Mouse (Mus musculus) heart, embryonic 13.5 days (tissue): ENCODE data around the gene Spns3. TPM values are rescaled to one million over a fixed set of nuclear protein-coding genes. Genes with fewer than 3 reads are reported as not detected.
"Not testable (repeated sequence)": the region's sequence is repeated elsewhere in the genome, so short reads cannot be mapped to it uniquely, and the experiment has no call there.

Experiments
- ATAC-seq: fragments of 200-750 bp; cut with Nextera tagmentation; 2 replicates; pipeline ENCODE4 v1.8.0; 2017; ENCODE audit warnings: moderate TSS enrichment; ENCODE audit not compliant: insufficient number of reproducible peaks, low FRiP score, low TSS enrichment; ENCODE audit errors: extremely low read depth
- H3K27ac ChIP-seq: fragments of 300-500 bp; sonication (generic); replicated peaks from 2 replicates; pipeline ENCODE4 v1.5.1; 2015; ENCODE audit warnings: moderate library complexity, mild to moderate bottlenecking, inconsistent platforms
- H3K27me3 ChIP-seq: fragments of 300-500 bp; sonication (generic); replicated peaks from 2 replicates; pipeline ENCODE4 v1.6.1; 2015; ENCODE audit warnings: mild to moderate bottlenecking, inconsistent platforms
- H3K36me3 ChIP-seq: fragments of 300-500 bp; sonication (generic); 2 replicates; pipeline ENCODE4 v1.6.1; 2015; ENCODE audit warnings: mild to moderate bottlenecking, inconsistent platforms
- H3K4me1 ChIP-seq: fragments of 300-500 bp; sonication (generic); 2 replicates; pipeline ENCODE4 v1.6.1; 2015; ENCODE audit warnings: inconsistent platforms
- H3K4me2 ChIP-seq: fragments of 300-500 bp; sonication (generic); 2 replicates; pipeline ENCODE4 v1.6.1; 2015; ENCODE audit warnings: inconsistent platforms, mild to moderate bottlenecking, moderate library complexity
- H3K4me3 ChIP-seq: fragments of 300-500 bp; sonication (generic); 2 replicates; pipeline ENCODE4 v1.5.1; 2015; ENCODE audit warnings: moderate library complexity, mild to moderate bottlenecking, inconsistent platforms
- H3K9ac ChIP-seq: fragments of 300-500 bp; sonication (generic); 2 replicates; pipeline ENCODE4 v1.6.1; 2015; ENCODE audit warnings: inconsistent platforms, mild to moderate bottlenecking, moderate library complexity
- H3K9me3 ChIP-seq: fragments of 300-500 bp; sonication (generic); 2 replicates; pipeline ENCODE4 v1.6.1; 2016; ENCODE audit warnings: inconsistent platforms
- WGBS: fragments of 180-500 bp; shearing (Covaris S2); methylation state at CpG from one replicate; pipeline ENCODE4 v1.1.7; 2015; ENCODE audit warnings: mixed read lengths; 5-methylcytosine and 5-hydroxymethylcytosine counted together
- polyA plus RNA-seq: library from polyadenylated mRNA; unstranded; fragments of >200 nt; fragmentation: Nextera tagmentation; extraction: Ambion mirVana; gene quantifications from 2 replicates; pipeline ENCODE4 v1.2.1, GENCODE M21; 2015

The Spns3 gene
- polyA plus RNA-seq, 1 experiment from 2014 or later, result 0.13 TPM

DNA sequence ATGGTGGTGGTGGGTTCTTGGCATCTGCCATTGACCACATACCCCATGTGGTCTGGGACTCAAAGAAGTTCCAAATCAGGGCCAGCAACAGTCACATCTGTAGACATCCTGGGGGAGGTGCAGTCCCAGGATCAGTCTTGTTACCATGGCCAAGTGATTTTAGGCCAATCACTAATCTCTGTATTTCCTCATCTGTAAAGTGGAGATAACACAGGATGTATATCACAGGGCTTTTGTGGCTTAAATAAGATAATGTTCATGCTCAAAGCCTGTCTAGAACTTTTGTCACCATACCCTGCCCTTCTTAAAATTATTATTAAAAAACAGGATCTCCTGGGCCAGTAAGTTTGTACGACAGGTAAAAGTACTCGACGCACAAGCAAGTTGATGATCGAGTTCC is 6.2 kb upstream of the Spns3 start:
- Histone ChIP-seq H3K4me2 (no peak overlapping the region), H3K4me3 (no peak overlapping the region), H3K27ac (no peak overlapping the region), H3K27me3 (no peaks in the 10 kb centered on the region), H3K36me3 (no peaks in the 10 kb centered on the region), H3K9me3 (no peaks in the 10 kb centered on the region), H3K9ac (no peak overlapping the region), H3K4me1 (no peaks in the 10 kb centered on the region)
- ATAC-seq, result no peak
- 75% methylated on average over 4 of the region's 4 CpGs for WGBS

DNA sequence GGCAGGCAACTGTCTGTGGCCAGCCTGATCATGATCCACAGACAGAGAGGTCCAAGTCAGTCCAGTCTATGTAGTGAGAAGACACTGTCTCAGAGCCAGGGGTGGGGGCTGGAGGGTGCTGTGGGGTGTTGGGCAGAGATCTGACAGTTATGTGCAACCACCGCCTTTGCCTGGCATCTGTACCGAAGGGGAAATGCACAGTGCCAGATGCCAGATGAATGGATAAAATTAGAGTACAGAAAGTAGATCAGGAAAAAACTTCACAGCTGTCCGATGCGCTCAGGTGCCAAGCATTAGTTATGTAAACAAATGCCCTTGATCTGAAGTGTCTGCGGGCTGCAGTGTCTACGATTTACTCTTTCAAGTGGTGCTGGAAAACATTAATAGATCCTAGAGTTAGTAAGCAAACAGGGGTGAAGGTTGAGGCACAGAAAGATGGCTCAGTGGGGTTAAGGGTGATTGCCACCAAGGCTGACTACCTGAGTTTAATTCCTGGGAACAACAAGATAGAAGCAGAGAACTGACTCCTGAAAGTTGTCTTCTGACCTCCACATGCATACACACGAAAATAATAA is 1.3 kb upstream of the Spns3 start:
- Histone ChIP-seq H3K9me3 (no peaks in the 10 kb centered on the region), H3K4me1 (peaks cover 10% of the 10 kb centered on the region), H3K36me3 (no peaks in the 10 kb centered on the region), H3K4me3 (no peak overlapping the region), H3K4me2 (no peak overlapping the region), H3K27ac (no peak overlapping the region), H3K9ac (no peak overlapping the region), H3K27me3 (0 out of 2 replicates have a peak, but pooled peaks cover 10% of the 10 kb centered on the region)
- ATAC-seq, result no peak
- 69% methylated on average over 7 of the region's 7 CpGs for WGBS

DNA sequence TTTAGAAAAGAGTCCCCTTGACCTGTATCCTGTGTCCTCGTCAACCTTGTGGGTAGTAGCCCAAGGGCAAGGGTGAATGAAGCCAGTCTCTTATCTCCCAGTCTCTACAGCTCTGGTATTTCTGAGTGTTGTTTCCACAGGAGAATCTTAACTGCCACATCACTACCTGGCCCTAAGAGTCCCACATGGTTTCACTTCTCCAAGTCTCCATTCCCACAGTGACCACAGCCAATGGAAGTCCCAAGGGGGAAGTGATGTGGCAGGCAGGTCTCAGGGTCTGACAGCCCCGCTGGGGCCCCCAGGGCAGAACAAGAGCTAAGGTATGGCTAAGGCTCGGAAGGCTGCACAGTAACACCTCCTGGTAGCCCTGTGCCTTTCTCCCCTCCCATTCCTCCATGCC is 3.1 kb downstream of the Spns3 start:
- H3K4me1 ChIP-seq, result peaks cover 21% of the 10 kb centered on the region
- H3K4me2 ChIP-seq, result no peak overlapping the region
- no peaks in the 10 kb centered on the region for H3K9me3 ChIP-seq
- no peak overlapping the region for H3K27ac ChIP-seq
- no peaks in the 10 kb centered on the region for H3K36me3 ChIP-seq
- no peak overlapping the region for H3K4me3 ChIP-seq
- ATAC-seq, result no peak
- H3K27me3 ChIP-seq, result peaks cover 10% of the 10 kb centered on the region; the same call in 1 of the 2 replicates
- H3K9ac ChIP-seq, result no peak overlapping the region
- 64% methylated on average over 3 of the region's 3 CpGs for WGBS

DNA sequence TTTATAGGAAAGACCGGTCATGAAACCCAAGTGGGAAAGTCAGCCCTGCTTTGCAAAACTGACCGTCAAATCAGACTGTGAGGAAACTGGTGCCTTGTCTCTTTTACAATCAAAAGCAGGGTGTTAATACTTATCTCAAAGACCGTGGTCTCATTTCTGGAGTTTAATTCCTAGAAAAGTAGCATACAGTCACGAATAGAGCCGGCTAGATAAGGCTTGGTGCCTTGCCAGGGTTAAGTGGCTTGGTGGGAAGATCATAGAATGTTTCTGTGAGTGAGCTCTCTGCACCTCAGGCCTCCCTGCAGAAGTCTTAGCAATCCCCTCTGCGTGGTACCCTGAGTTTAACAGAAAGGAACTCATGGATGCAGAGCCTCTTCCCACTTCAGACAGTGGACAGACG is 5.6 kb downstream of the Spns3 start:
- H3K9me3 ChIP-seq, result no peaks in the 10 kb centered on the region
- no peak overlapping the region for H3K4me3 ChIP-seq
- H3K27ac ChIP-seq, result no peak overlapping the region
- no peak overlapping the region for H3K4me2 ChIP-seq
- H3K27me3 ChIP-seq, result peaks cover 10% of the 10 kb centered on the region; the same call in 1 of the 2 replicates
- peaks cover 12% of the 10 kb centered on the region for H3K4me1 ChIP-seq
- ATAC-seq, result no peak
- H3K36me3 ChIP-seq, result no peaks in the 10 kb centered on the region
- WGBS, result 30% methylated on average over 7 of the region's 7 CpGs
- no peak overlapping the region for H3K9ac ChIP-seq

DNA sequence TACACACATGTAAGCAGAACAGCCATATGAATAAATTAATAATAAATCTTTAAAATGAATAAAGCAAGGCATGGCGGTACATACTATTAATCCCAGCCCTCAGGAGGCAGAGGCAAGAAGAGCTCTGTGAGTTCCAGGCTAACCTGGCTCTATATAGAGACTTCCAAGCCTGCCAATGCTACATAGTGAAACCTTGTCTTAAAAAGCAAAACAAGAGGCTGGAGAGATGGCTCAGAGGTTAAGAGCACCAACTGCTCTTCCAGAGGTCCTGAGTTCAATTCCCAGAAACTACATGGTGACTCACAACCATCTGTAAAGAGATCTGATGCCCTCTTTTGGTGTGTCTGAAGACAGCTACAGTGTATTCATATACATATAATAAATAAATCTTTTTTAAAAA is 6.6 kb downstream of the Spns3 start:
- ATAC-seq, H3K4me3 ChIP-seq, H3K9me3 ChIP-seq, H3K9ac ChIP-seq, H3K27me3 ChIP-seq, H3K27ac ChIP-seq, H3K4me2 ChIP-seq, H3K36me3 ChIP-seq: not testable (repeated sequence)
- 83% methylated on average over 1 of the region's 1 CpGs for WGBS
- H3K4me1 ChIP-seq, result peaks cover 11% of the 10 kb centered on the region

DNA sequence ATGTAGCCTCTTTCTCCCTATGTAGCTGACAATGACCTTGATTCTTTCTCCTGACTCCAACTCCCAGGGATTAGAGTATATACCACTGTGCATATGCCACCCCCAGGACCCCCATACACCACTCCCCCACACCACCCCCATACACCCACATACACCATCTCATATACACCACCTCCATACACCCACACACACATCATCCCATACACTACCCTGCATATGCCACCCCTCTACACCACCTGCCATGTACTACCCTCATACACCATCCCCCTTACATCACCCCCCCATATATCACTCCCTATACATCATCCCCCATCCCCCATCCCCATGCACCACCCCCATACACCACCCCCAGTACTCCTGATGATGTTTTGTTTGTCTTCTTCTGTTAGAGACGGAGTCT is 7.7 kb downstream of the Spns3 start:
- no peak for ATAC-seq
- WGBS, result 72% methylated on average over 1 of the region's 1 CpGs
- Histone ChIP-seq H3K9me3 (no peaks in the 10 kb centered on the region), H3K36me3 (no peaks in the 10 kb centered on the region), H3K4me3 (no peak overlapping the region), H3K4me1 (peaks cover 16% of the 10 kb centered on the region), H3K27me3 (no peaks in the 10 kb centered on the region; the same call in 1 of the 2 replicates), H3K9ac (no peak overlapping the region), H3K4me2 (no peak overlapping the region), H3K27ac (no peak overlapping the region)

DNA sequence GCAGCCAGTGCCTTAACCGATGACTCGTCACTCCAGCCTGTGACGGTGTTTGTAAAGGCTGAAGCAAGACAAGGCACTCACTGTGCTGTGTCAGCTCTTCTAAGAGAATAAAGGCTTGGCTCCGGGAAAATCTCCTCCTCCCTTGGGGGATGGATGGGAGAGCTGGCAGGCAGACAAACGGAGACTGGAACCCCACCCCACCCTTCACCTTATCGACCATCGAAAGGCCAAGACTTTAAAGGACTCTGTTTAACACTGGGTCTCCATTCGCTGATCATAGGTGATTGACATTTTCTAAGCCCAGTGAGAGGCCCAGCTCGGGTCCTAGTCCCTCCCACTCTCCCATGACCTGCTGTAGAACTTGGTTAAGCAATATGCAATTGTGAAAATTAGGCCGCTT is 8.4 kb downstream of the Spns3 start:
- Histone ChIP-seq H3K27me3 (no peaks in the 10 kb centered on the region; the same call in 1 of the 2 replicates), H3K36me3 (no peaks in the 10 kb centered on the region), H3K9ac (no peak overlapping the region), H3K4me2 (no peak overlapping the region), H3K27ac (no peak overlapping the region), H3K4me1 (peaks cover 16% of the 10 kb centered on the region), H3K9me3 (no peaks in the 10 kb centered on the region), H3K4me3 (no peak overlapping the region)
- WGBS, result 62% methylated on average over 10 of the region's 10 CpGs
- no peak for ATAC-seq

DNA sequence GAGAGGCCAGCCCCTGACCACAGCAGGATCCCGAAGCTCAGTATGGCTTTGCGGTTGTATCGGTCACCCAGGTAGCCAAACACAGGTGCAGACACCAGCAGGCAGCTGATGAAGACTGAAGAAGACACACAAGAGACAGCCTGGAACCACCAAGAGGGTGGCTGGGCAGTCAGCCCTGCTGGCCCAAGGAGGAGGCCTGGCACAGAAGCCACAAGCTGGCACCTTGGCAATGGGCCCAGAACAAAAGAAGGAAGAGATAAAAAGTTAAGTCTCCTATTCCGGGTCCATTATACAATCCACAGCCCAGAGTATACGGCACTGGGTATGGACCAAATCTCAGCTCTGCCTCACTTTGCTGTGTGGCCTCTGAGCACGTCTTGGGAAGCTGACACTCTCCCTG is 9.9 kb downstream of the Spns3 start:
- peaks cover 16% of the 10 kb centered on the region for H3K4me1 ChIP-seq
- no peaks in the 10 kb centered on the region for H3K36me3 ChIP-seq
- no peak overlapping the region for H3K4me3 ChIP-seq
- ATAC-seq, result no peak
- no peak overlapping the region for H3K4me2 ChIP-seq
- H3K27ac ChIP-seq, result no peak overlapping the region
- no peak overlapping the region for H3K9ac ChIP-seq
- H3K27me3 ChIP-seq, result no peaks in the 10 kb centered on the region
- H3K9me3 ChIP-seq, result 0 out of 2 replicates have a peak, but pooled peaks cover 1% of the 10 kb centered on the region
- WGBS, result 70% methylated on average over 6 of the region's 6 CpGs

DNA sequence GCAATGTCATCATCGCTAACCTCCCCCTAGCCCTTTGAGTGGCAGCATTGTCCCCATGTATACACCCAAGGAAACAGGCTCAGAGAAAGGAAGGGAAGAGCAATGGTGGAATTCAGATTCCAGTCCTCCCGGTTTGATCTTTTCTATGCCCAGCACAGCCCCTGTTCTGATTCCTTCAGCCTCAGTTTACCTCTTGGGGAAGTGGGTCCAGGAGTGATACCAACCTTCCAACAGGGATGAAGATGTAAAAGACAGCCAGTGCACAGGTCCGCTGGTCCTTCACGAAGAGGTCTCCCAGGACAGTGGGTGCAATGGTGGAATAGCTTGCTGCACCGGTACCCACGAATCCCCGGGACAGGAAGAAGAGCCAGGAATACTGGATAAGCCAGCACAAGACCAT is 11.5 kb downstream of the Spns3 start:
- H3K4me2 ChIP-seq, result no peak overlapping the region
- no peaks in the 10 kb centered on the region for H3K36me3 ChIP-seq
- 0 out of 2 replicates have a peak, but pooled peaks cover 3% of the 10 kb centered on the region for H3K9me3 ChIP-seq
- H3K27me3 ChIP-seq, result no peaks in the 10 kb centered on the region
- no peak overlapping the region for H3K4me3 ChIP-seq
- no peak overlapping the region for H3K9ac ChIP-seq
- no peak for ATAC-seq
- H3K27ac ChIP-seq, result no peak overlapping the region
- peaks cover 5% of the 10 kb centered on the region; the same call in 1 of the 2 replicates for H3K4me1 ChIP-seq
- WGBS, result 84% methylated on average over 7 of the region's 7 CpGs

DNA sequence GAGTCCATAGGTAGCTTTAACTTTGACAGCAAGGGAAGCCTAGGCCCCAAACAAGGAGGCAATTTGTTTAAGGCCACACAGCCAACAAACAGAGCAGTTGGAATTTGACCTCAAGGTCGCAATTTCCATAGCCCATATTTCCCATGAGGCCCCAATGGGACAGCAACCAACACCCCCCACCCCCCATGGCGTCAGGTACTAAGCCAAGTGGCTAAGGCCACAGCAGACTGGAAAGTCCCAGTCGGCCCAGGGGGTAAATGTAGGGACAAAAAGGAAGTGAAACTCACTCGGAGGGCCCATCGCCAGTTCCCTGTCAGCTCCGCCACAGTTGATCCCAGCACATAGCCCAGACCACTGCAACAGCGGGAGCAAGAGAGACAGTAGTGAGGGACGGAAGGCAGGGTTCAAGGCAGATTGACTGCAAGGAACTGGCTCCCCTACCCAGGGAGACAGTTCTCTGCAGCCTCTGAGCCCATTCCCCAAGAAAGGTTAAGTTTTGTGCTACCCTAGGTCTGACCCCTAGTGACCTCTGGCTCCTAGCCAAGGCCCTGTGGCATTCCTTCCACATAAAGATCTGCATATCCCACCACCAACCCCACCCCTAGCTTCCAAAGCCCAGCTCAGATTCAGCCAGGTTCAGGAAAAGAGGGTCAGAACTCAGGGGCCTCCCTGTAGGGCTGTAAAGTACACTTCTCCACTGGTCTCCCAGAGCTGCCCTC is 12.1 kb downstream of the Spns3 start:
- no peak overlapping the region for H3K27ac ChIP-seq
- no peak for ATAC-seq
- H3K36me3 ChIP-seq, result no peaks in the 10 kb centered on the region
- H3K4me1 ChIP-seq, result peaks cover 5% of the 10 kb centered on the region; the same call in 1 of the 2 replicates
- no peak overlapping the region for H3K4me2 ChIP-seq
- no peak overlapping the region for H3K9ac ChIP-seq
- 55% methylated on average over 8 of the region's 8 CpGs for WGBS
- H3K27me3 ChIP-seq, result no peaks in the 10 kb centered on the region
- no peak overlapping the region for H3K4me3 ChIP-seq
- 0 out of 2 replicates have a peak, but pooled peaks cover 3% of the 10 kb centered on the region for H3K9me3 ChIP-seq

DNA sequence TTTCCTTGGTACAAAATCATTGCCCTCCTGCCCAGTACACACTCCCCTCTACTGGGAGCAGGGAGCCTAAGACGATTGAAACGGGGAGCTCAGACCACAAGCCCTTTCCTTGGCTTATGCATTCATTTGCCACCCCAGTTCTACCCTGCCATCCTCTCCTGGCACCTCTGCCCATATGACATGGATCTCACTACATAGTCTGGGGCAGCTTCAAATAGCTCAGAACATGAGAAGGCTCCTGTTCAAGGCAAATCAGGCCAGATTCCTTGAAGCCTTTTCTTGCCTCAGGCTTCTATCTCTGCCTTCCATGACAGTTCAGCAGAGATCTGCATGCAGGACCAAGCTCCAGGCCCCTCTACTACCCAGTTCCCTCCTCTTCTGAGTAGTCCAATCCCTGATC is 12.8 kb downstream of the Spns3 start:
- H3K36me3 ChIP-seq, result no peaks in the 10 kb centered on the region
- WGBS, result 89% methylated on average over 2 of the region's 2 CpGs
- 0 out of 2 replicates have a peak, but pooled peaks cover 3% of the 10 kb centered on the region for H3K9me3 ChIP-seq
- peaks cover 5% of the 10 kb centered on the region; the same call in 1 of the 2 replicates for H3K4me1 ChIP-seq
- no peaks in the 10 kb centered on the region for H3K27me3 ChIP-seq
- no peak overlapping the region for H3K9ac ChIP-seq
- no peak overlapping the region for H3K4me2 ChIP-seq
- H3K4me3 ChIP-seq, result no peak overlapping the region
- no peak for ATAC-seq
- no peak overlapping the region for H3K27ac ChIP-seq

DNA sequence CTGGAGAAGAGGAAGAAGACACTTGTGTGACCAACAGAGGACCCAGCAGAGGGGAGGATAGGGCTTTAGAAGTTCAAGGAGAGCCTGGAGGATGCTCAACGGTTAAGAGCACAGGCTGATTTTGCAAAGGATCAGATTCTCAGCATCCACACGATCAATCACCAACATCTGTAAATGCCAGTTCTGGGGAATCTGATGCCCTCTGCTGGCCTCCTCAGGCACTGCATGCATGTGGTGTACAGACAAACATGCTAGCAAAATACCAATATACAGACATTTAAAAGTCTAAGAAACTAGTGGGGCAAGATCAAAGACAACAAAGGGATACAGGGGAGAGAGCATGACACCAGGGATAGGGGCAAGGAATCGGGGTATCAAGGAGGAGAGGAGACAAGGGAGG is 14.8 kb downstream of the Spns3 start:
- 70% methylated on average over 3 of the region's 3 CpGs for WGBS
- Histone ChIP-seq H3K27me3 (no peaks in the 10 kb centered on the region), H3K36me3 (no peaks in the 10 kb centered on the region), H3K4me2 (no peak overlapping the region), H3K4me3 (no peak overlapping the region), H3K9ac (no peak overlapping the region), H3K4me1 (peaks cover 5% of the 10 kb centered on the region; the same call in 1 of the 2 replicates), H3K27ac (no peak overlapping the region), H3K9me3 (0 out of 2 replicates have a peak, but pooled peaks cover 3% of the 10 kb centered on the region)
- no peak for ATAC-seq
